Mouse (Mus musculus): ENCODE data around the gene Pde4a. TPM values are rescaled to one million over a fixed set of nuclear protein-coding genes. Genes with fewer than 3 reads are reported as not detected.

Gene Pde4a
- polyA plus RNA-seq, 1 experiment from 2014 or later = 2.5 TPM

DNA sequence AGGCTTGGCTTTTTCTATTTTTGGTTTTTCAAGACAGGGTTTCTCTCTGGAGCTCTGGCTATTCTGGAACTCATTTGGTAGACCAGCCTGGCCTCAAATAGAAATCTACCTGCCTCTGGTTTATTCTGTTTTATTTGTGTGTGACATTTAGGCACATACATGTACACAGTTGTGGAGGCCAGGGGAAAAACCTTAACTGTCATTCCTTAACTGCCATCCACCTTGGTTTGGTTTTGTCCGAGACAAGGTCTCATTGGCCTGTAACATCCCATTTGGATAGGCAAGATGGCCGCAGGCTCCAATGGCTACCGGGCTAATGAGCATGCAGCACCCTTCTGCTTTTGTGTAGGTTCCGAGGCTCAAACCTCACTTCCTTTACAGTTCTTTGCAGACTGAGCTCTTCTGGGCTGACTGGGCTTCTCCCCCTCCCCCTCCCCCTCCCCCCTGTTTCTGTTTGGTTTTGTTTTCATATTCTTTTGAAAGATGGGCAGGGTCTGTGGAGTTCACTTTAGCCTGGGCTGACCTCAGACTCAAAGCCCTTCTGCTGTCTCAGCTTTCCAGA lies 30.1 kb upstream of the Pde4a start:
- Histone ChIP-seq H3K36me3 (ENCODE audit: control insufficient read depth, insufficient read depth, low read length) (peaks cover 16% of the 10 kb centered on the region), H3K4me1 (replicated peaks; ENCODE audit: control insufficient read depth, insufficient read depth) (no peaks in the 10 kb centered on the region), H3K27me3 (ENCODE audit: control insufficient read depth, insufficient read depth, low read length) (no peaks in the 10 kb centered on the region), H3K4me3 (ENCODE audit: low read depth, low read length) (no peak overlapping the region), H3K9ac (ENCODE audit: low read length) (no peak overlapping the region), H3K9me3 (ENCODE audit: control insufficient read depth, low read length) (no peaks in the 10 kb centered on the region), H3K4me2 (replicated peaks; ENCODE audit: low read depth) (no peak overlapping the region), H3K27ac (replicated peaks) (0 out of 2 replicates have a peak overlapping the region, but pooled peaks have one; percentile 13)
- WGBS = 81% methylated on average over 4 of the region's 4 CpGs
- ATAC-seq (ENCODE audit: low FRiP score, low TSS enrichment) (no peak), DNase-seq (ENCODE audit: low spot score) (no peak)
- TF ChIP-seq CTCF (IDR thresholded peaks at IDR 0.05; ENCODE audit: low read depth) (no peak), EP300 (optimal IDR thresholded peaks at IDR 0.05) (no peak)

- TF ChIP-seq EP300 (optimal IDR thresholded peaks at IDR 0.05) (no peak), CTCF (IDR thresholded peaks at IDR 0.05; ENCODE audit: low read depth) (no peak)
- no peak overlapping the region for H3K9ac ChIP-seq (ENCODE audit: low read length)
- H3K36me3 ChIP-seq (ENCODE audit: control insufficient read depth, insufficient read depth, low read length) = peaks cover 21% of the 10 kb centered on the region
- no peaks in the 10 kb centered on the region for H3K27me3 ChIP-seq (ENCODE audit: control insufficient read depth, insufficient read depth, low read length)
- no peaks in the 10 kb centered on the region for H3K9me3 ChIP-seq (ENCODE audit: control insufficient read depth, low read length)
- H3K4me3 ChIP-seq (ENCODE audit: low read depth, low read length) = no peak overlapping the region
- DNase-seq (ENCODE audit: low spot score) (no peak), ATAC-seq (ENCODE audit: low FRiP score, low TSS enrichment) (no peak)
- no peaks in the 10 kb centered on the region for H3K4me1 ChIP-seq (replicated peaks; ENCODE audit: control insufficient read depth, insufficient read depth)
- no peak overlapping the region for H3K27ac ChIP-seq (replicated peaks)
- 50% methylated on average over 1 of the region's 1 CpGs for WGBS
- no peak overlapping the region for H3K4me2 ChIP-seq (replicated peaks; ENCODE audit: low read depth)
Observed at GRCm38 (mm10) chr9:21135941-21136381, 29.6 kb upstream of the Pde4a start.

- DNase-seq (ENCODE audit: low spot score) (no peak), ATAC-seq (ENCODE audit: low FRiP score, low TSS enrichment) (no peak)
- Histone ChIP-seq H3K27me3 (ENCODE audit: control insufficient read depth, insufficient read depth, low read length) (no peaks in the 10 kb centered on the region), H3K27ac (replicated peaks) (no peak overlapping the region), H3K4me2 (replicated peaks; ENCODE audit: low read depth) (no peak overlapping the region), H3K4me1 (replicated peaks; ENCODE audit: control insufficient read depth, insufficient read depth) (no peaks in the 10 kb centered on the region), H3K9me3 (ENCODE audit: control insufficient read depth, low read length) (no peaks in the 10 kb centered on the region), H3K9ac (ENCODE audit: low read length) (no peak overlapping the region), H3K4me3 (ENCODE audit: low read depth, low read length) (no peak overlapping the region), H3K36me3 (ENCODE audit: control insufficient read depth, insufficient read depth, low read length) (peaks cover 25% of the 10 kb centered on the region)
- TF ChIP-seq CTCF (IDR thresholded peaks at IDR 0.05; ENCODE audit: low read depth) = no peak
- no peak for TF ChIP-seq EP300 (optimal IDR thresholded peaks at IDR 0.05)
- WGBS = 83% methylated on average over 6 of the region's 6 CpGs
Observed at GRCm38 (mm10) chr9:21136401-21136800, 29.1 kb upstream of the Pde4a start.

- no peaks in the 10 kb centered on the region for H3K27me3 ChIP-seq (ENCODE audit: control insufficient read depth, insufficient read depth, low read length)
- H3K4me2 ChIP-seq (replicated peaks; ENCODE audit: low read depth) = no peak overlapping the region
- no peaks in the 10 kb centered on the region for H3K9me3 ChIP-seq (ENCODE audit: control insufficient read depth, low read length)
- peak; percentile 72 for DNase-seq (ENCODE audit: low spot score)
- no peak overlapping the region for H3K9ac ChIP-seq (ENCODE audit: low read length)
- no peak for TF ChIP-seq EP300 (optimal IDR thresholded peaks at IDR 0.05)
- TF ChIP-seq CTCF (IDR thresholded peaks at IDR 0.05; ENCODE audit: low read depth) = peak; percentile 85
- WGBS = 51% methylated on average over 3 of the region's 3 CpGs
- H3K36me3 ChIP-seq (ENCODE audit: control insufficient read depth, insufficient read depth, low read length) = peaks cover 26% of the 10 kb centered on the region
- no peak overlapping the region for H3K4me3 ChIP-seq (ENCODE audit: low read depth, low read length)
- no peaks in the 10 kb centered on the region for H3K4me1 ChIP-seq (replicated peaks; ENCODE audit: control insufficient read depth, insufficient read depth)
- peak; percentile 31 for ATAC-seq (ENCODE audit: low FRiP score, low TSS enrichment)
- no peak overlapping the region for H3K27ac ChIP-seq (replicated peaks)
Observed at GRCm38 (mm10) chr9:21137229-21137628, 28.3 kb upstream of the Pde4a start.

DNA sequence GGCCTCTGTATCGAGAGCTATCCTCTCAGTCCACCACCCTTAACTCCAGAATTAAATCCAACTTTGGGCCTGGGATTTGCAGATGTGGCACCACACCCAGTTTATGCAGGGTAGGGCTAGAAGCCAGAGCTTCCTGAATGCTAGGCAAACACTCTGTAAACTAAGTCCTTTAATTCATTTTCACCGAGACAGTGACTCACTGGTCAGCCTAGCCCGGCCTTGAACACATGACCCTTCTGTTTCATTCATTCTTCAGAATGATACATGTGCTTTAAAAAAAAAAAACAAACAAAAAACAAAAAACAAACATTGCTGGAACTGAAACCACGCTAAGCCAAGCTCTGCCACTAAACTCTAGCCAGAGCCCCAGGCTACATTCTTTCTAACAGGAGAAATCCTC lies 27.1 kb upstream of the Pde4a start:
- WGBS = 48% methylated on average over 4 of the region's 4 CpGs
- ATAC-seq (ENCODE audit: low FRiP score, low TSS enrichment) = no peak

GRCm38 (mm10) chr9:21141922-21142321 lies 23.6 kb upstream of the Pde4a start:
- no peaks in the 10 kb centered on the region for H3K4me1 ChIP-seq (replicated peaks; ENCODE audit: control insufficient read depth, insufficient read depth)
- no peak overlapping the region for H3K27ac ChIP-seq (replicated peaks)
- DNase-seq (ENCODE audit: low spot score) (no peak), ATAC-seq (ENCODE audit: low FRiP score, low TSS enrichment) (no peak)
- 82% methylated on average over 14 of the region's 14 CpGs for WGBS
- no peak overlapping the region for H3K4me3 ChIP-seq (ENCODE audit: low read depth, low read length)
- no peaks in the 10 kb centered on the region for H3K27me3 ChIP-seq (ENCODE audit: control insufficient read depth, insufficient read depth, low read length)
- no peaks in the 10 kb centered on the region for H3K9me3 ChIP-seq (ENCODE audit: control insufficient read depth, low read length)
- H3K4me2 ChIP-seq (replicated peaks; ENCODE audit: low read depth) = no peak overlapping the region
- peaks cover 34% of the 10 kb centered on the region for H3K36me3 ChIP-seq (ENCODE audit: control insufficient read depth, insufficient read depth, low read length)
- no peak for TF ChIP-seq EP300 (optimal IDR thresholded peaks at IDR 0.05)
- no peak for TF ChIP-seq CTCF (IDR thresholded peaks at IDR 0.05; ENCODE audit: low read depth)
- no peak overlapping the region for H3K9ac ChIP-seq (ENCODE audit: low read length)

More for the DNA sequence above, 27.1 kb upstream of the Pde4a start:
- Histone ChIP-seq H3K27me3 (ENCODE audit: control insufficient read depth, insufficient read depth, low read length) (no peaks in the 10 kb centered on the region), H3K4me1 (replicated peaks; ENCODE audit: control insufficient read depth, insufficient read depth) (no peaks in the 10 kb centered on the region), H3K4me3 (ENCODE audit: low read depth, low read length) (no peak overlapping the region), H3K27ac (replicated peaks) (no peak overlapping the region), H3K9me3 (ENCODE audit: control insufficient read depth, low read length) (no peaks in the 10 kb centered on the region), H3K36me3 (ENCODE audit: control insufficient read depth, insufficient read depth, low read length) (peaks cover 30% of the 10 kb centered on the region), H3K9ac (ENCODE audit: low read length) (no peak overlapping the region), H3K4me2 (replicated peaks; ENCODE audit: low read depth) (no peak overlapping the region)
- DNase-seq (ENCODE audit: low spot score) = no peak
- TF ChIP-seq CTCF (IDR thresholded peaks at IDR 0.05; ENCODE audit: low read depth) (no peak), EP300 (optimal IDR thresholded peaks at IDR 0.05) (no peak)
